Mouse (Mus musculus) hindbrain, postnatal 0 days (tissue): ENCODE results near the gene Hjurp. TPM values are rescaled to one million over a fixed set of nuclear protein-coding genes. Genes with fewer than 3 reads are reported as not detected.

Experiments
- ATAC-seq: fragments of 200-750 bp; cut with Nextera tagmentation; 2 replicates; pipeline ENCODE4 v1.8.0; 2017; ENCODE audit warnings: mild to moderate bottlenecking, moderate TSS enrichment, moderate library complexity
- DNase-seq: peaks from one replicate; pipeline ENCODE4 v3.0.0-alpha.2; 2015; ENCODE audit warnings: low spot score
- H3K27ac ChIP-seq: fragments of 300-500 bp; sonication (generic); 2 replicates; pipeline ENCODE4 v1.5.1; 2014; ENCODE audit warnings: mild to moderate bottlenecking
- H3K27me3 ChIP-seq: fragments of 300-500 bp; sonication (generic); 2 replicates; pipeline ENCODE4 v1.6.1; 2014; ENCODE audit warnings: low read length, mixed read lengths; ENCODE audit not compliant: insufficient read depth
- H3K36me3 ChIP-seq: fragments of 300-500 bp; sonication (generic); 2 replicates; pipeline ENCODE4 v1.6.1; 2014; ENCODE audit warnings: low read length, mixed read lengths; ENCODE audit not compliant: insufficient read depth
- H3K4me1 ChIP-seq: fragments of 300-500 bp; sonication (generic); 2 replicates; pipeline ENCODE4 v1.6.1; 2014; ENCODE audit warnings: antibody characterized with exemption, low read length, mixed read lengths; ENCODE audit not compliant: insufficient read depth
- H3K4me2 ChIP-seq: fragments of 300-500 bp; sonication (generic); 2 replicates; pipeline ENCODE4 v1.6.1; 2014; ENCODE audit warnings: low read depth, mild to moderate bottlenecking, low read length, moderate library complexity, mixed read lengths
- H3K4me3 ChIP-seq: fragments of 300-500 bp; sonication (generic); 2 replicates; pipeline ENCODE4 v1.5.1; 2014; ENCODE audit warnings: low read length
- H3K9ac ChIP-seq: fragments of 300-500 bp; sonication (generic); replicated peaks from 2 replicates; pipeline ENCODE4 v1.6.1; 2014; ENCODE audit warnings: mild to moderate bottlenecking, low read length, moderate library complexity, mixed read lengths
- H3K9me3 ChIP-seq: fragments of 300-500 bp; sonication (generic); 2 replicates; pipeline ENCODE4 v1.6.1; 2016; ENCODE audit warnings: low read length, mixed read lengths
- CTCF ChIP-seq: IDR thresholded peaks from 2 replicates; pipeline ENCODE4 v1.5.1; 2016; ENCODE audit warnings: antibody characterized with exemption, control low read depth, low read depth
- WGBS: fragments of 180-500 bp; shearing (Covaris S2); extraction: QIAGEN DNeasy Blood & Tissue Kit; methylation state at CpG from one replicate; pipeline ENCODE4 v1.1.7; 2014; 5-methylcytosine and 5-hydroxymethylcytosine counted together
- polyA plus RNA-seq: library from polyadenylated mRNA; unstranded; fragments of >200 nt; fragmentation: Nextera tagmentation; extraction: Ambion mirVana; gene quantifications from 2 replicates; pipeline ENCODE4 v1.2.1, GENCODE M21; 2015
- total RNA-seq: library from RNA; depleted of rRNA; stranded (reverse); fragments of >200 nt; gene quantifications from 2 replicates; pipeline ENCODE4 v1.2.3, GENCODE M21; 2014

The Hjurp gene
- total and polyA plus RNA-seq, 2 experiments from 2014 or later = 47.2 to 86.3 TPM

- Histone ChIP-seq H3K4me1 (no peaks in the 10 kb centered on the region), H3K36me3 (no peaks in the 10 kb centered on the region), H3K4me3 (no peak overlapping the region), H3K27ac (no peak overlapping the region), H3K9me3 (peaks cover 97% of the 10 kb centered on the region), H3K27me3 (no peaks in the 10 kb centered on the region), H3K4me2 (no peak overlapping the region), H3K9ac (no peak overlapping the region)
- ATAC-seq (no peak), DNase-seq (no peak)
- TF ChIP-seq CTCF = no peak
- WGBS = 64% methylated on average over 4 of the region's 4 CpGs
These were observed 43.2 kb downstream of the Hjurp start for GRCm38 (mm10) chr1:88234248-88234610.

GRCm38 (mm10) chr1:88233421-88234247, 43.8 kb downstream of the Hjurp start:
- H3K9ac ChIP-seq = no peak overlapping the region
- H3K4me2 ChIP-seq = no peak overlapping the region
- ATAC-seq (no peak), DNase-seq (no peak)
- H3K36me3 ChIP-seq = no peaks in the 10 kb centered on the region
- TF ChIP-seq CTCF = no peak
- H3K4me1 ChIP-seq = no peaks in the 10 kb centered on the region
- H3K27me3 ChIP-seq = no peaks in the 10 kb centered on the region
- WGBS = 72% methylated on average over 14 of the region's 14 CpGs
- H3K4me3 ChIP-seq = no peak overlapping the region
- H3K27ac ChIP-seq = no peak overlapping the region
- peaks cover 97% of the 10 kb centered on the region for H3K9me3 ChIP-seq

- WGBS = 56% methylated on average over 3 of the region's 3 CpGs
- ATAC-seq (no peak), DNase-seq (no peak)
- no peak overlapping the region for H3K27ac ChIP-seq
- H3K36me3 ChIP-seq = no peaks in the 10 kb centered on the region
- H3K9ac ChIP-seq = no peak overlapping the region
- H3K4me2 ChIP-seq = no peak overlapping the region
- TF ChIP-seq CTCF = no peak
- peaks cover 97% of the 10 kb centered on the region for H3K9me3 ChIP-seq
- H3K4me3 ChIP-seq = no peak overlapping the region
- no peaks in the 10 kb centered on the region for H3K27me3 ChIP-seq
- no peaks in the 10 kb centered on the region for H3K4me1 ChIP-seq
These were observed 44.6 kb downstream of the Hjurp start for GRCm38 (mm10) chr1:88232664-88233380.

- no peak for TF ChIP-seq CTCF
- Histone ChIP-seq H3K4me1 (no peaks in the 10 kb centered on the region), H3K9ac (no peak overlapping the region), H3K27ac (no peak overlapping the region), H3K4me3 (no peak overlapping the region), H3K36me3 (no peaks in the 10 kb centered on the region), H3K27me3 (no peaks in the 10 kb centered on the region), H3K9me3 (peaks cover 97% of the 10 kb centered on the region), H3K4me2 (no peak overlapping the region)
- ATAC-seq (no peak), DNase-seq (no peak)
- 66% methylated on average over 7 of the region's 7 CpGs for WGBS
These were observed 45.5 kb downstream of the Hjurp start for GRCm38 (mm10) chr1:88231803-88232499.

GRCm38 (mm10) chr1:88230981-88231802, 46.2 kb downstream of the Hjurp start:
- Histone ChIP-seq H3K4me3 (no peak overlapping the region), H3K4me1 (no peaks in the 10 kb centered on the region), H3K36me3 (no peaks in the 10 kb centered on the region), H3K27me3 (no peaks in the 10 kb centered on the region), H3K9ac (no peak overlapping the region), H3K4me2 (no peak overlapping the region), H3K9me3 (peaks cover 99% of the 10 kb centered on the region), H3K27ac (no peak overlapping the region)
- 77% methylated on average over 6 of the region's 6 CpGs for WGBS
- TF ChIP-seq CTCF = no peak
- ATAC-seq (no peak), DNase-seq (no peak)

- no peak for TF ChIP-seq CTCF
- no peaks in the 10 kb centered on the region for H3K36me3 ChIP-seq
- H3K9me3 ChIP-seq = peaks cover 99% of the 10 kb centered on the region
- no peaks in the 10 kb centered on the region for H3K4me1 ChIP-seq
- no peak overlapping the region for H3K4me3 ChIP-seq
- no peak for ATAC-seq
- no peaks in the 10 kb centered on the region for H3K27me3 ChIP-seq
- 73% methylated on average over 7 of the region's 7 CpGs for WGBS
- H3K4me2 ChIP-seq = no peak overlapping the region
- DNase-seq = no peak
- H3K9ac ChIP-seq = no peak overlapping the region
- no peak overlapping the region for H3K27ac ChIP-seq
These were observed 47.0 kb downstream of the Hjurp start for GRCm38 (mm10) chr1:88230421-88230820.
